Mouse (Mus musculus) heart, adult 2 months (tissue): Measurements from ENCODE around the gene Cyp2t4.

Experiments
- CTCF ChIP-seq: fragments of 200-600 bp; IDR thresholded peaks from 2 replicates; pipeline ENCODE4 v1.8.1; 2022; ENCODE audit warnings: antibody characterized with exemption, mild to moderate bottlenecking, moderate library complexity
- EP300 ChIP-seq: fragments of 200-500 bp; IDR thresholded peaks from 2 replicates; pipeline ENCODE4 v1.6.1; 2011; ENCODE audit warnings: low read depth, low read length, control low read depth; ENCODE audit not compliant: insufficient read depth
- POLR2A ChIP-seq: fragments of 200-500 bp; IDR thresholded peaks from 2 replicates; pipeline ENCODE4 v1.6.1; 2011; ENCODE audit warnings: mild to moderate bottlenecking, low read depth, low read length, control low read depth; ENCODE audit not compliant: insufficient read depth

- no peak for TF ChIP-seq CTCF
- no peak for TF ChIP-seq EP300
- TF ChIP-seq POLR2A: no peak
Observed at GRCm38 (mm10) chr7:27174496-27174895, 21.0 kb downstream of the Cyp2t4 start.
